Mouse (Mus musculus): Measurements from ENCODE around the gene Pck2.

DNA sequence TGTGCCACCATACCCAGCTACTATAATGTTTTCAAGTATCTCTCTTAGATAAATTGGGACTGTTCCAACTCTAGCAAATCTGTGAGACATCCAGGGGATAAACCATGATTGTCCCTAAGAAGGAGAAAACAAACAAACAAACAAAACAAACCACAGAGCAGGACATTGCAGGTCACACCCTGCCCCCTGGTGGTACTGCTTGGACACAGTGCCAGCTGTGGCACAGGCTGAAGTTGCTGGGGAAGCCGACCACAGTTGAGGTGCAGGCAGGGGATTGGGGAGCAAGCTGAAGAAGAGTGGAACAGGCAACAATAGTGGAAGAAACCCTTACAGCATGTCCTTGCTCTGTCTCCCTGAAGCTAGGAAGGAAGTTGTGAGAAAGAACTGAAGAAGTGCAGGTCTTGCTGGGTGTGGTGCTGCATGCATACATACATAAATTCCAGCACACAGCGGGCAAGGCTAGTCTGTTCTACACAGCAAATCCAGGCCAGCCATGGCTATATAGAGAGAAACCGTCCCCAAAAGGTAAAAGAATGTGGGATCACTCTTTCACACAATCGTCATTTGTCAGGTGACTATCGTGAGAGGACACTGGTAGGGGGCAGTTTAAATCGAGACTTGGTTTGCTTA, 3.8 kb upstream of the Pck2 start:
- no peak for TF ChIP-seq EP300 (optimal IDR thresholded peaks at IDR 0.05)
- peak; percentile 83 for TF ChIP-seq CTCF (IDR thresholded peaks at IDR 0.05; ENCODE audit: low read depth)
